Mouse (Mus musculus) liver, adult 2 months (tissue): ENCODE measurements at regions not wholly inside any gene's neighbourhood (a gene's known extent, or its start where the extent isn't known, plus 50 kb on each side); places are given as distances from the start of the nearest gene placed in this dataset.

Experiments used
- DNase-seq: peaks from one replicate; pipeline ENCODE4 v3.0.0-alpha.2; 2011; ENCODE audit warnings: low read depth, low spot score; ENCODE audit errors: extremely low read depth
- H3K27ac ChIP-seq: fragments of 200-500 bp; replicated peaks from 2 replicates; pipeline ENCODE4 v1.5.1; 2012; ENCODE audit warnings: low read depth, mild to moderate bottlenecking, control low read depth, inconsistent platforms, low read length; ENCODE audit not compliant: insufficient read depth
- H3K27me3 ChIP-seq: fragments of 200-500 bp; 2 replicates; pipeline ENCODE4 v1.6.1; 2012; ENCODE audit warnings: mild to moderate bottlenecking, moderate library complexity, low read length, inconsistent platforms; ENCODE audit not compliant: control insufficient read depth, insufficient read depth
- H3K36me3 ChIP-seq: fragments of 200-500 bp; 2 replicates; pipeline ENCODE4 v1.6.1; 2012; ENCODE audit warnings: low read length, inconsistent platforms; ENCODE audit not compliant: control insufficient read depth, insufficient read depth
- H3K4me1 ChIP-seq: fragments of 200-500 bp; 2 replicates; pipeline ENCODE4 v1.6.1; 2011; ENCODE audit warnings: low read length; ENCODE audit not compliant: control insufficient read depth, insufficient read depth
- H3K4me3 ChIP-seq: fragments of 200-500 bp; 2 replicates; pipeline ENCODE4 v1.5.1; 2011; ENCODE audit warnings: low read depth, mild to moderate bottlenecking, control low read depth, low read length, moderate library complexity; ENCODE audit not compliant: insufficient read depth
- H3K79me2 ChIP-seq: fragments of 200-500 bp; 2 replicates; pipeline ENCODE4 v1.6.1; 2012; ENCODE audit warnings: inconsistent platforms, mild to moderate bottlenecking, low read length, moderate library complexity; ENCODE audit not compliant: control insufficient read depth, insufficient read depth
- H3K9ac ChIP-seq: fragments of 200-500 bp; 2 replicates; pipeline ENCODE4 v1.6.1; 2012; ENCODE audit warnings: low read depth, mild to moderate bottlenecking, control low read depth, inconsistent platforms, low read length
- CTCF ChIP-seq: fragments of 200-500 bp; IDR thresholded peaks from 2 replicates; pipeline ENCODE4 v1.5.1; 2011; ENCODE audit warnings: low read depth, low read length, control low read depth
- POLR2A ChIP-seq: fragments of 200-500 bp; IDR thresholded peaks from 2 replicates; pipeline ENCODE4 v1.6.1; 2011; ENCODE audit warnings: low read length, control low read depth; ENCODE audit not compliant: insufficient read depth; ENCODE audit errors: extremely low read depth
- WGBS: fragments of 180-500 bp; shearing (Covaris S2); methylation state at CpG from one replicate; pipeline ENCODE4 v1.1.7; 2018; 5-methylcytosine and 5-hydroxymethylcytosine counted together

DNA sequence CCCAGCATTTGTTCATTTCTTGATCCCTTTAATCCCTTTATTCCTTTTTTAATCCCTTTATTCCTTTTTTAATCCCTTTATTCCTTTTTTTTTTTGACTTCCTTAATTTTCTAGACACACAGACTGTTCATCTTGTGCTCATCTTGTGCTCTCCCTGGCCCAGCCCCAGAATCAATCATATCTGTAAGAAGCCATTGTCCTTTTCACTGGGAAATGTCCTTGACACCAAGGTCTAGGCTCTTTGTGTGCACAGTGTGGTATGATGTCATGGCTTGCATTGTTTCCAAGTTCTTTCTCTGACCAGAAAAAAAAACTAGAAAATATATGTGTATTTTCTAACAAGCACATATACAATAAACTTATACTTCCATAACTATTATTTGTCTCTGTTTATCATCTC, 78.9 kb upstream of the Magi1 start:
- H3K79me2 ChIP-seq, result no peaks in the 10 kb centered on the region
- DNase-seq, result no peak
- H3K27ac ChIP-seq, result no peak overlapping the region
- no peak overlapping the region for H3K4me3 ChIP-seq
- no peaks in the 10 kb centered on the region for H3K36me3 ChIP-seq
- H3K4me1 ChIP-seq, result peaks cover 2% of the 10 kb centered on the region; the same call in 1 of the 2 replicates
- no peak for TF ChIP-seq CTCF
- TF ChIP-seq POLR2A, result no peak
- H3K9ac ChIP-seq, result no peak overlapping the region
- H3K27me3 ChIP-seq, result no peaks in the 10 kb centered on the region

GRCm38 (mm10) chr6:94357568-94357967, 73.9 kb upstream of the Magi1 start:
- Histone ChIP-seq H3K79me2 (no peaks in the 10 kb centered on the region), H3K4me3 (no peak overlapping the region), H3K27ac (no peak overlapping the region), H3K4me1 (peaks cover 2% of the 10 kb centered on the region; the same call in 1 of the 2 replicates), H3K27me3 (no peaks in the 10 kb centered on the region), H3K36me3 (no peaks in the 10 kb centered on the region), H3K9ac (no peak overlapping the region)
- no peak for TF ChIP-seq CTCF
- no peak for TF ChIP-seq POLR2A
- DNase-seq, result peak; percentile 26
- 35% methylated on average over 4 of the region's 4 CpGs for WGBS

DNA sequence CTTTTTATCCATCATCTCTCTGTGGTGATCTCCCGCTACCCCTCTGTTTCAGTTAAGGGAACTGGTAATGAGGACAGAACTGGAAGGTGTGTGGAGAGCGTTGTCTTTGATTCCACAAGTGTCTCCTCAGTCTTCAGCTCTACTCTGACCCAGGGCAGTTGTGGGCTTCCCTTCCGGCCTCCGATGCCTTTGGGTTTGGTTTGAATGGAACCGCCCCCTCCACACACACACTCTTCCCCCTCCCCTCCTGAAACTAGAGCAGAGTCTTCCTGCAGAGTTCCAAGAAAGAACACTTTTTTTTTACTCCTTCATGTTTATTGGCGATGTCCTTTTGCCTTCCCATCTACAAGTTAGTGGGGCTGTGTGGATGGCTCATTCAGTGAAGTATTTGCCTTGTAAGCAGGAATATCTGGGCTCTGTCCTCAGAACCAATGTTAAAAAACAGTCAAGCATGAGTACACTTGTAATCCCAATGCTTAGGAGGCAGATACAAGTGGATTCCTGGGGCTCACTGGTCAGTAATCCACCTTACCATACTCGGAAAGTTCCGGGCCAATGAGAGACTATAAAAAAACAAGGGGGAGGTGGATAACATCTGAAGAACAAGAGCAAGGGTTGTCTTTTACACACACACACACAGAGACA, 70.9 kb upstream of the Magi1 start:
- H3K4me1 ChIP-seq, result peaks cover 2% of the 10 kb centered on the region; the same call in 1 of the 2 replicates
- TF ChIP-seq CTCF, result no peak
- no peak for TF ChIP-seq POLR2A
- no peaks in the 10 kb centered on the region for H3K79me2 ChIP-seq
- H3K27me3 ChIP-seq, result no peaks in the 10 kb centered on the region
- H3K9ac ChIP-seq, result no peak overlapping the region
- no peak overlapping the region for H3K27ac ChIP-seq
- no peaks in the 10 kb centered on the region for H3K36me3 ChIP-seq
- WGBS, result 69% methylated on average over 8 of the region's 8 CpGs
- no peak overlapping the region for H3K4me3 ChIP-seq
- DNase-seq, result no peak

GRCm38 (mm10) chr6:94344296-94344695, 60.6 kb upstream of the Magi1 start:
- TF ChIP-seq CTCF (no peak), POLR2A (no peak)
- H3K9ac ChIP-seq, result no peak overlapping the region
- WGBS, result 87% methylated on average over 2 of the region's 2 CpGs

DNA sequence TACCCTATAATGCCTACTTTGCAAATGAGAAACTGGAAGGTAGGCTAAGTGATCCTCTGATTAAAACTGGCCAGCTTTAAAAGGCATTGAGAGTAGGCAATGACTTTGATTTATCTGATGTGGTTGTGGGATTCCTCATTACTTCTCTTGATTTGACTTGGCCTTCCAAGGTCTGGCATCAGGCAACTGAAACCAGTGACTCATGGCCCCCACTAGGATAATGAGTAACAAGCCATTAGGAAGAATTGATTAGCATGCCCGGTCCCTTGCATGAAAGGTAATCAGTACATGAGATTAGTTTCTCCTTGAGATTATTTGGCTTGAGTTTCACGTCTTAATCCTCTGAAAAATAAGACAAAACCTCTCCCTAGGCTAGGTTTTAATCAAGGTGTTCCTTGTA, 56.8 kb upstream of the Magi1 start:
- Histone ChIP-seq H3K27ac (no peak overlapping the region), H3K4me1 (no peaks in the 10 kb centered on the region), H3K79me2 (no peaks in the 10 kb centered on the region), H3K27me3 (no peaks in the 10 kb centered on the region), H3K9ac (no peak overlapping the region), H3K4me3 (no peak overlapping the region), H3K36me3 (no peaks in the 10 kb centered on the region)
- no peak for DNase-seq
- whole genome bisulfite sequencing, result 61% methylated on average over 2 of the region's 2 CpGs
- TF ChIP-seq POLR2A, result no peak
- no peak for TF ChIP-seq CTCF

More at GRCm38 (mm10) chr6:94344296-94344695, 60.6 kb upstream of the Magi1 start:
- Histone ChIP-seq H3K27me3 (no peaks in the 10 kb centered on the region), H3K4me1 (no peaks in the 10 kb centered on the region), H3K4me3 (no peak overlapping the region), H3K79me2 (no peaks in the 10 kb centered on the region), H3K27ac (no peak overlapping the region), H3K36me3 (no peaks in the 10 kb centered on the region)
- DNase-seq, result no peak

- Histone ChIP-seq H3K27me3 (no peaks in the 10 kb centered on the region), H3K27ac (no peak overlapping the region), H3K36me3 (no peaks in the 10 kb centered on the region), H3K4me3 (no peak overlapping the region), H3K4me1 (no peaks in the 10 kb centered on the region), H3K79me2 (no peaks in the 10 kb centered on the region), H3K9ac (no peak overlapping the region)
- no peak for TF ChIP-seq CTCF
- TF ChIP-seq POLR2A, result no peak
- 90% methylated on average over 6 of the region's 6 CpGs for WGBS
- DNase-seq, result no peak
Observed at GRCm38 (mm10) chr6:94336168-94336567, 52.5 kb upstream of the Magi1 start.
